Mouse (Mus musculus) adipocyte (in vitro differentiated cells): ENCODE results near the gene Maip1.
A peak's percentile ranks its signal among the peaks of the same experiment; 100 is the strongest.

ENCODE experiments used
- DNase-seq: peaks from one replicate; pipeline ENCODE4 v3.0.0-alpha.2; 2016; ENCODE audit warnings: low spot score

Gene Maip1

GRCm38 (mm10) chr1:57428368-57429308 is 22.5 kb downstream of the Maip1 start:
- DNase-seq = peak; percentile 80

- DNase-seq = no peak
Measured at GRCm38 (mm10) chr1:57429786-57430483, 23.8 kb downstream of the Maip1 start.

GRCm38 (mm10) chr1:57433141-57433540 is 27.0 kb downstream of the Maip1 start:
- DNase-seq = no peak

- DNase-seq = peak; percentile 18
Measured at GRCm38 (mm10) chr1:57436408-57436807, 30.3 kb downstream of the Maip1 start.

GRCm38 (mm10) chr1:57436954-57437353 is 30.8 kb downstream of the Maip1 start:
- DNase-seq = no peak

- no peak for DNase-seq
Measured at GRCm38 (mm10) chr1:57439026-57439425, 32.9 kb downstream of the Maip1 start.

- DNase-seq = peak; percentile 54
Measured at GRCm38 (mm10) chr1:57440771-57441170, 34.6 kb downstream of the Maip1 start.

GRCm38 (mm10) chr1:57445679-57446078 is 39.6 kb downstream of the Maip1 start:
- no peak for DNase-seq

- no peak for DNase-seq
Measured at GRCm38 (mm10) chr1:57450241-57450640, 44.1 kb downstream of the Maip1 start.

GRCm38 (mm10) chr1:57460305-57460940 is 54.3 kb downstream of the Maip1 start:
- DNase-seq = no peak
